7 mouse cellular contexts compared by ENCODE assay signal in genomic region chr16:17986456-17987132, GRCm38 (mm10). TPM values are rescaled to one million over a fixed set of nuclear protein-coding genes. Genes with fewer than 3 reads are reported as not detected.
A peak's percentile ranks its signal among the peaks of the same experiment; 100 is the strongest.
DNase-seq lines count a peak whose midpoint lies in the region; ATAC-seq and TF ChIP-seq lines count a peak whose summit lies in the region.

No protein-coding gene starts in this region.

- no peak overlapping the region for H3K4me2 ChIP-seq in kidney, postnatal 0 days (ENCODE audit: low read length)
- H3K4me2 ChIP-seq in lung, embryonic 15.5 days = no peak overlapping the region

- H3K9me3 ChIP-seq in kidney, postnatal 0 days (replicated peaks; ENCODE audit: low read length) = 0 out of 2 replicates have a peak, but pooled peaks cover 8% of the 10 kb centered on the region
- H3K9me3 ChIP-seq in lung, embryonic 15.5 days = peaks cover 8% of the 10 kb centered on the region; the same call in 1 of the 2 replicates

- no peak for TF ChIP-seq POLR2A in brain, embryonic 14.5 days (IDR thresholded peaks at IDR 0.05; ENCODE audit: borderline replicate concordance, extremely low read depth, insufficient read depth, insufficient read length, poor library complexity, severe bottlenecking)

- ATAC-seq in kidney, postnatal 0 days (replicated peaks; ENCODE audit: low FRiP score, low read depth) = no peak
- no peak for ATAC-seq in lung, embryonic 15.5 days (ENCODE audit: borderline replicate concordance, extremely low read depth, low FRiP score, low TSS enrichment)

- H3K79me2 ChIP-seq in C2C12 (ENCODE audit: control insufficient read depth, insufficient read depth) = no peaks in the 10 kb centered on the region

- no peak overlapping the region for H3K27ac ChIP-seq in kidney, postnatal 0 days
- peak overlapping the region; percentile 33; the same call in 1 of the 2 replicates for H3K27ac ChIP-seq in lung, embryonic 15.5 days

- H3ac ChIP-seq in C2C12 (ENCODE audit: control insufficient read depth, insufficient read length, low read depth) = no peak overlapping the region

- no peaks in the 10 kb centered on the region for H3K36me3 ChIP-seq in C2C12 (ENCODE audit: control insufficient read depth, insufficient read depth)
- H3K36me3 ChIP-seq in kidney, postnatal 0 days (ENCODE audit: insufficient read depth, low read length) = no peaks in the 10 kb centered on the region
- no peaks in the 10 kb centered on the region for H3K36me3 ChIP-seq in lung, embryonic 15.5 days

- H3K9ac ChIP-seq in kidney, postnatal 0 days (ENCODE audit: low read depth, low read length) = no peak overlapping the region
- H3K9ac ChIP-seq in lung, embryonic 15.5 days = no peak overlapping the region

- peak; percentile 22 for TF ChIP-seq CTCF in C2C12 (IDR thresholded peaks at IDR 0.05; ENCODE audit: control insufficient read depth, insufficient read depth, insufficient read length)
- TF ChIP-seq CTCF in brain, embryonic 14.5 days (IDR thresholded peaks at IDR 0.05; ENCODE audit: borderline replicate concordance, extremely low read depth, insufficient read depth, insufficient read length) = peak; percentile 75
- TF ChIP-seq CTCF in kidney, postnatal 0 days (IDR thresholded peaks at IDR 0.05; ENCODE audit: low read depth) = peak; percentile 81

- H3K4me3 ChIP-seq in C2C12 (ENCODE audit: insufficient read depth, poor library complexity, severe bottlenecking) = no peak overlapping the region
- H3K4me3 ChIP-seq in kidney, postnatal 0 days (replicated peaks; ENCODE audit: low read depth, low read length) = no peak overlapping the region
- no peak overlapping the region for H3K4me3 ChIP-seq in lung, embryonic 15.5 days

- H3K27me3 ChIP-seq in C2C12 (ENCODE audit: control insufficient read depth, insufficient read depth, insufficient read length) = peaks cover 6% of the 10 kb centered on the region
- no peaks in the 10 kb centered on the region for H3K27me3 ChIP-seq in kidney, postnatal 0 days (ENCODE audit: insufficient read depth, low read length)
- no peaks in the 10 kb centered on the region for H3K27me3 ChIP-seq in lung, embryonic 15.5 days

- no peaks in the 10 kb centered on the region for H3K79me3 ChIP-seq in C2C12 (ENCODE audit: low read depth)

- peak; percentile 26 for DNase-seq in 3T3-L1 (ENCODE audit: low read depth, low spot score)
- DNase-seq in brain, embryonic 14.5 days (ENCODE audit: low read depth) = peak; percentile 63
- peak; percentile 64 for DNase-seq in forelimb bud, embryonic 11.5 days (ENCODE audit: low read depth, low spot score)
- peak; percentile 75 for DNase-seq in kidney, postnatal 0 days (ENCODE audit: low spot score)
- peak; percentile 6 to 22 for DNase-seq in right cerebral cortex, postnatal 36 days (ENCODE audit: low spot score in 2 of 2)

- no peaks in the 10 kb centered on the region for H3K4me1 ChIP-seq in kidney, postnatal 0 days (replicated peaks; ENCODE audit: insufficient read depth, low read length)
- H3K4me1 ChIP-seq in lung, embryonic 15.5 days = no peaks in the 10 kb centered on the region

- 54% methylated on average over 10 of the region's 10 CpGs for WGBS in kidney, postnatal 0 days
- WGBS in lung, embryonic 15.5 days = 44% methylated on average over 10 of the region's 10 CpGs

TF ChIP-seq in C2C12, 6 proteins besides CTCF, POLR2A, EP300 and RAD21:
- TF ChIP-seq MYOD1 (IDR thresholded peaks at IDR 0.05; ENCODE audit: control insufficient read depth, insufficient read length, low read depth) = no peak
- TF ChIP-seq USF1 (IDR thresholded peaks at IDR 0.05; ENCODE audit: low read depth) = no peak
- no peak for TF ChIP-seq CEBPB (IDR thresholded peaks at IDR 0.05; ENCODE audit: low read depth)
TF ChIP-seq in C2C12: peak in this region for 0.

RNA-seq across cellular contexts. Expression of gene Vpreb2, which starts 6.4 kb away (rescaled TPM):
- not detected for polyA plus RNA-seq in C2C12 (2012; fragmentation: generic; extraction: Trizol)
- 0.10 TPM in 1 of 2 replicates, not detected in the other for polyA plus RNA-seq in brain, embryonic 14.5 days (2012; rRNA removed)
- polyA plus RNA-seq in kidney, postnatal 0 days (2015; fragmentation: Nextera tagmentation; extraction: Ambion mirVana) = not detected in 2 replicates
- polyA plus RNA-seq in lung, embryonic 15.5 days (2015; fragmentation: Nextera tagmentation; extraction: Ambion mirVana) = not detected in 2 replicates

RNA-seq across cellular contexts. Expression of gene Slc25a1, which starts 58.6 kb away (rescaled TPM):
- polyA plus RNA-seq in C2C12 (2012; fragmentation: generic; extraction: Trizol) = 57.3 TPM
- polyA plus RNA-seq in brain, embryonic 14.5 days (2012; rRNA removed) = 110 and 126 TPM in 2 replicates
- 116 and 123 TPM in 2 replicates for polyA plus RNA-seq in kidney, postnatal 0 days (2015; fragmentation: Nextera tagmentation; extraction: Ambion mirVana)
- polyA plus RNA-seq in lung, embryonic 15.5 days (2015; fragmentation: Nextera tagmentation; extraction: Ambion mirVana) = 71.7 and 72.6 TPM in 2 replicates

Comparison
In these comparisons a context has a peak if more than half of its experiments do, and no peak if none do; other contexts are left out.
1. DNase-seq: peak in every context shown above with its lines; median percentile 75 in kidney, postnatal 0 days; 64 in forelimb bud, embryonic 11.5 days; 63 in brain, embryonic 14.5 days; 26 in 3T3-L1; 14 in right cerebral cortex, postnatal 36 days.
2. CTCF ChIP-seq: peak in every context shown above with its lines; median percentile 81 in kidney, postnatal 0 days; 75 in brain, embryonic 14.5 days; 22 in C2C12.